Mouse (Mus musculus): ENCODE results near the gene Zfp93.

GRCm38 (mm10) chr7:24293061-24293851, 23.0 kb downstream of the Zfp93 start:
- no peak for TF ChIP-seq CTCF (conservative IDR thresholded peaks at IDR 0.05; ENCODE audit: low read length)
- TF ChIP-seq POU5F1 (IDR thresholded peaks at IDR 0.05; ENCODE audit: borderline replicate concordance, low read length) = no peak
